Mouse (Mus musculus) gastrocnemius, postnatal 14 days (tissue): ENCODE data around the gene Dlg1. TPM values are rescaled to one million over a fixed set of nuclear protein-coding genes. Genes with fewer than 3 reads are reported as not detected.

Experiments used
- DNase-seq: peaks from one replicate; pipeline ENCODE4 v3.0.0; 2021; ENCODE audit warnings: mixed read lengths
- intact Hi-C: fragments of 180-260 bp; cut with DNase I; formaldehyde crosslinking; loops from one replicate; pipeline ENCODE4 v1.15.1; 2025; ENCODE audit warnings: low total_unique reads
- long read RNA-seq, 2 experiments: library from polyadenylated mRNA; stranded (forward); transcript quantifications; one replicate each; pipeline ENCODE4 v2.0.0; 2021
- total RNA-seq, 2 experiments: library from RNA; stranded (reverse); gene quantifications; 2 replicates each; pipeline ENCODE4 v1.2.3; 2021

Dlg1 gene
- 10 to 100 TPM; 26.4 to 30.9 TPM for total RNA-seq
- long read RNA-seq, experiment 1, full-length matches to known transcripts: 4 of 15 reads
- long read RNA-seq, experiment 1, partial matches to known transcripts: 4 of 15 reads
- long read RNA-seq, experiment 1, other reads (novel, unspliced or antisense): 7 of 15 reads
- long read RNA-seq, experiment 2, full-length matches to known transcripts: 4 of 15 reads
- long read RNA-seq, experiment 2, partial matches to known transcripts: 1 of 15 reads
- long read RNA-seq, experiment 2, other reads (novel, unspliced or antisense): 10 of 15 reads

GRCm38 (mm10) chr16:31663379-31664286 lies at the start of gene Dlg1:
Dlg1 (plus strand) TSS chr16:31663443.
- intact Hi-C loops: no loop called here
- DNase-seq: peak; percentile 89

- DNase-seq: no peak
- intact Hi-C loops: no loop called here
Measured at GRCm38 (mm10) chr16:31616382-31616781, 46.9 kb upstream of the Dlg1 start.

DNA sequence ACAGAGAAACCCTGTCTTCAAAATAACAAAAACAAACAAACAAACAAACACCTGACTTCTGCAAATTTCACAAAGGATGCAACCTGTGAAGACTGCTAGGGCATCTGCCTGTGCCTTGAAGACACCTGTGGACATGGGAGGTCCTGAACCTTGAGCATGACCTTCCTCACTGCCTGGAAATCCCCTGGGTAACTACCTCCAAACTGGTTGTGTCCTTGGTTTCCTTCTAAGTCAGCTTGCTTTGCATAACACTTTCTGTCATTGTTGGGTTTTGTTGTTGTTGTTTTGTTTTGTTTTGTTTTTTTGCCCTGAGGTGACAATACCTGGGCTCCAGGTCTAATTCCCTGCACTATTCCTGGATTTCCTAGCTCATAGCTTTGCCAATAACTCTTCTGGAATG lies 46.1 kb upstream of the Dlg1 start:
- DNase-seq: no peak
- intact Hi-C loops: no loop called here

- intact Hi-C loops: no loop called here
- peak; percentile 87 for DNase-seq
Measured at GRCm38 (mm10) chr16:31617823-31618371, 45.3 kb upstream of the Dlg1 start.

GRCm38 (mm10) chr16:31618671-31619070 lies 44.6 kb upstream of the Dlg1 start:
- intact Hi-C loops: no loop called here

DNA sequence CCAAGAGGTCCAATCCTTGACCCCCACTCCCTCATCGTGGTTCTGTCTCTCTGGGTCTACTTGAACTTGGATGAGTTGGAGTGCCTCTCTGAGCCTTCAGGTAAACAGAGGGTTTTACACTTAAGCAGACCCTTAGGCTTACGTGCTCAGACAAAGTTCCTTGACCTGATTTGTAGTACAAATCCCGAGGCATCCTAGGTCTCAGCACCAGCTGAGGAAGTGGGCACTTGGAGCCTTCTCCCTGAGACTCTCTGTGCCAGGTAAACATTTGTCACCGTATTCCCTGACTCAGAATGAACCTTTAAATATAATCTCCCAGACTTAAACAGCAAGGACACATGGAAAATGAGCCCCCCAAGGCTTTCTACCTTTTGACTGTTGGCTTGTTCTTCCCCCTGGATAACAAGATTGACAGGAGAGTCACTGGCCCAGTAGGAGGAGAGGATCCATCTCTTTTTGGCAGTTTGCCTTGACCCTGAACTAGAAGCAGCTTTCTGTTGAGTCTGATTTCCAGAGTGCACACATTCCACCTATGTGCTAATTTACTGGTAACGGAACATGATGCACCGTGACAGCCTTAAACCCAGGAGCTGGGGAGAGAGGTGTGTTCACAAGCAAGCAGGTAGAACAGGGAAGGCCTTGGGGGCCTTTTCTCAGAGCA lies 43.4 kb upstream of the Dlg1 start:
- DNase-seq: no peak
- intact Hi-C loops: no loop called here

More at GRCm38 (mm10) chr16:31618671-31619070, 44.6 kb upstream of the Dlg1 start:
- peak; percentile 16 for DNase-seq

DNA sequence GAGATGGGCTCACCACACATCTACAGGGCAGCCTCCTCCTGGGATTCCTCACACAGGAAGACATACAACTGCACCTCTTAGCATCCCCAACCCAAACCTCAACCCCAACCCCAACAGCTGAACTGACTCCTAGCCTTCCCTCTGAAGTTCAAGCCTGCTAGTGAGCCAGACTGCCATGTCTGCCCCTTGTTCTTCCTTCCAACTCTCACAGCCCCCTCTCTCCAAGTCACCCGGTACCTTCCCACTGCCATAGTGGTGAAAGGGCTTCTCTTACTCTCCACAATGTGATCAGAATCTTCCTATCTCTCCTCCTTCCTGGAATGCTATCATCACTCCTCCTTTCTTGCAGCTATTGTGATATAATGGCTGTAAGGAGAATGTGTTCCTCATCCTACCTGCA lies 40.9 kb upstream of the Dlg1 start:
- DNase-seq: no peak
- intact Hi-C loops: no loop called here

GRCm38 (mm10) chr16:31623136-31623535 lies 40.1 kb upstream of the Dlg1 start:
- intact Hi-C loops: no loop called here

DNA sequence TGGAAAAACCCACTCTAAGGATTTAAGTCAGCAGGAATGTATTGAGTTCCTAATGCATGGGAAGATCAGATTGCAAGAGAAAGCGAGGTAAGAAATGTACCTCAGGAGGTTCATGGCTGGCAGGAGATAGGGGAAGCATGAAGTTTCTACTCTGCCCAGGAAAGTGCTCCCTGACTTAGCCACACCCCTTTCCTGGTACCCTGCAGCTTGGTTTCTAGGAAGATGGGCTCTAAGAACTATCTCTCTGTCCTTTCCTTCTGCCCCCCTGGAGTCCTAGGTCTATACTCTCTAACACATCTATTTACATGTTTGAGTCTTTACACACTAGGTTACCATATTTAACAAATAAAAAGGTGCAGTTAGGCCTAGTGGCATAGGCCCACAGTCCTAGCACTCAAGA lies 38.5 kb upstream of the Dlg1 start:
- DNase-seq: no peak
- intact Hi-C loops: no loop called here

More at GRCm38 (mm10) chr16:31623136-31623535, 40.1 kb upstream of the Dlg1 start:
- DNase-seq: no peak

DNA sequence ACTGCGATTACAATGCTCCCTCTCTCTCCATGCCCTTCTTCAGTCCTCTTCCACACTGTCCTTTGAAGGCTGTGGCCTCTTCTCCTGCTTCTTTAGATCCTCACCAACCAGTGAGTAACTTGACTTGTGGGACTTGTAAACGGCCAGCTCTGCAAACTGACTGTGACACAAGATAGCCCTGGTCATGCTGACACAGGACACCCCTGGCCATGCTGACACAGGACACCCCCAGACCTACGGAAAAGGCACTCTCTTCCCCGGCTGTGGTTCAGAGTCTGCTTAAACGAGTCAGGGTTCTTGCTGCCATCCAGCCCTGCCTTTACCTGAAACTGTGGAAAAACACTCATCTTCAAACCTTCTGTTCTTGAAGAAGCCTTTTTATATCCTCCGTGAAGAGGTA lies 36.9 kb upstream of the Dlg1 start:
- intact Hi-C loops: no loop called here
- no peak for DNase-seq

DNA sequence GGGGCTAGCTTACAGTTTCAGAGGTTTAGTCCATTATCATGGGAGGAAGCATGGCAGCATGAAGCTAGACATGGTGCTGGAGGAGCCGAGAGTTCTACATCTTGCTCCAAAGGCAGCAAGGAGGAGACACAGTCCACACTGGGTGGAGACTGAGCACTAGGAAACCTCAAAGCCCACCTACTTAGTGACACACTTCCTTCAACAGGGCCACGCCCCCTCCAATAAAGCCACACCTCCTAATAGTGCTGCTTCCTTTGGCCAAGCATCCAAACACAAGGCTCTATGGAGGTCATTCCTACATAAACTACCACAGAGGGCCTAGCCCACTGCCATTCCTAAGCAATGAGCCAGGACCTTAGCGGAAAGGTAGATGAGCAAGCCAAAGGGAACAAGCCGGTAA lies 32.9 kb upstream of the Dlg1 start:
- DNase-seq: no peak

GRCm38 (mm10) chr16:31631046-31631445 lies 32.2 kb upstream of the Dlg1 start:
- no peak for DNase-seq

More for the DNA sequence above, 32.9 kb upstream of the Dlg1 start:
- intact Hi-C loops: no loop called here

DNA sequence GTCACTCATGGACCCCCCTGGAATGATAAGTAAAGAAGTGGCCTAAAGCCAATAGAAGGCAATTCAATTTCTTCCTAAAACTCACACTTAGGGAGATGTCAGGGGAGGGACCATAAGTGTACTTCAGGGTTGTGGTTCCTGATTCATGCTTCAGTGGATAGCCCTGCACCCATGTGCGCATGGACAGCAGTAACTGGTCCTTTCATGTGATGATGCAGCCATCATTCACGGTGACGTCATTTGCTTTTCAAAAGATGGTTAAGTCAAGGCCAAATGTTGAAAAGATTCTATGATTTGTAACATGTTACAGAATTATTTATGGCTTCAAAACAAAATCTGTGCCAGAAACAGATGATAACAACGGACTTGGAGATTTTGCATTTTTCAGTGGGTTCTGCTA lies 28.9 kb upstream of the Dlg1 start:
- intact Hi-C loops: no loop called here

More at GRCm38 (mm10) chr16:31631046-31631445, 32.2 kb upstream of the Dlg1 start:
- intact Hi-C loops: no loop called here

DNA sequence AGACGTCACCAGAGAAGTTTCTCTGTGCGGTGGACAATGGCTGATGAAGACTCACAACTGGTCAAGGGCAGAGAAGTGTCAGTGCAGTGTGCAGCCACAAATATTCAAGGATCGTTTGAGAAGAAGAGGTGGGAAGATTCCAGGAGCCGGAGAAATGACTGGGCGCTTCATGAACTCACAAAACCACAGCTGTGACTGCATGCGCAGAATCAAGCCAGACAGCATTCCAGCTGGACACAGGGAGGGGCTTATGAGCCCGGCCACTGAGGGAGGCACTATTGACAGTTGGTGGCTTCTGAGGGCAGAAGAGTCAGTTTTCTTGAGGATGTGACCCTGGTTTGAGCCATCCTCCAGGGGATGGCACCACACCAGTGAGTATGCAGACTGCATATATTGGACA lies 24.9 kb upstream of the Dlg1 start:
- intact Hi-C loops: no loop called here
- DNase-seq: peak; percentile 18

More for the DNA sequence above, 28.9 kb upstream of the Dlg1 start:
- DNase-seq: no peak

GRCm38 (mm10) chr16:31639946-31640345 lies 23.3 kb upstream of the Dlg1 start:
- peak; percentile 16 for DNase-seq
- intact Hi-C loops: no loop called here

- intact Hi-C loops: no loop called here
- DNase-seq: no peak
Measured at GRCm38 (mm10) chr16:31641776-31642175, 21.5 kb upstream of the Dlg1 start.

DNA sequence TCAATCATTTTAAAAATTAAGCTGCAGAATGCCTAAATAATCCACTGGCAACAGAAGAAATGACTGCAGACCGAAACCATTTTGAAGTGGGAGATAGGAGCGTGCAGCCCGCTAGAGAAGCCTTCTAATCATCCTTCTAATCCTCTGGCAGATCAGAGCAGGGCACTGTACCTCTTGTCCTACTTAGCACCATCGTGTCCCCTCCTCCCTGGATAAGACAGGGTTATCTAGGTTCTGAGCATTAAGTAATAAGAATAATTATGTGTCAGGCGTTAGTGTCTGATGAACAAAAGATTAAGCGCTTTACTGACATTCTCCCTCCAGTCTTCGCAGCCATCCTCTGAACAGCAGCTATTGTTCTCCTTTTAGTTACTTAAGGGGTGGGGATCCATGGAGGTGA lies 16.0 kb upstream of the Dlg1 start:
- intact Hi-C loops: no loop called here
- DNase-seq: no peak

DNA sequence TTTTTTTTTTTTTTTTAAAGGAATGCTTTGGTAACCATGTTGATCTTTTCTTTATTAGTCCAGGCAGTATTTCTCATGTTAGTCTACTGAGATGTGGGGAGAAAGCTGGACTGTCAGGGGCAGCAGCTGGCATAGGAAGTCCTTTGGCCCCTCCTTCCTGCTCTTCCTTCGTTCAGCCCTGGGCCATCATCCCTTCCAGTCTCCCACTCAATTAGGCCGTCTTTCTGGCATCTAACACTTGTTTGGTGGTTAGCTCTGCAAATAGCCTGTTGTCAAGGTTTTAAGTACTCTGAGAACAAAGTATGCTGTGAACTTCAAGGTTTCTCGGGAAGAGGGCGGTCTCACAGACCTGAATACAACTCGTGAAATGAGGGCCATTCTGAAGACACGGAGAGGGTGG lies 12.5 kb upstream of the Dlg1 start:
- DNase-seq: no peak
- intact Hi-C loops: no loop called here

DNA sequence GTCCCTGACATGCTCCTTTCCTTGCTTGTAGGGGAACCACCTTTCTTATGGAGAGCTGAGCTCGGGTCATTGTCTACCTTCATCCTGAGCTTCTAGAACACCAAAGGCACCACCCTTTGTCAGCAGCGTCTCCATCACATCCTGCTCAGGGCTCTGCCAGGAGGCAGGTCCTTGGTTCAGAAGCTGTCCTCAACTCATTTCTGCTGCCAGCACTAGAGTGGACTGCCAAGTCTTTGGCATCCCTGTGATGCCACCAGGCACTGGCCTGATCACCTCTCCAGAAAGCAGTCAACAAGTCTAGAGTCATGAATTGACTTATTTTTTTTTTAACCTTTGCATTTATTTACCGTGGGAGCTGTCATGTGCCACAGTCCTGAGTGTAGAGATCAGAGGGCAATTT lies 11.7 kb upstream of the Dlg1 start:
- no peak for DNase-seq
- intact Hi-C loops: no loop called here
